Mouse (Mus musculus) adrenal gland, postnatal 14 days (tissue): ENCODE results near the gene Fuz. TPM values are rescaled to one million over a fixed set of nuclear protein-coding genes. Genes with fewer than 3 reads are reported as not detected.
"Not testable (repeated sequence)": the region's sequence is repeated elsewhere in the genome, so short reads cannot be mapped to it uniquely, and the experiment has no call there.

Experiments used
- DNase-seq: peaks from one replicate; pipeline ENCODE4 v3.0.0; 2021; ENCODE audit warnings: mixed read lengths
- total RNA-seq: library from RNA; stranded (reverse); gene quantifications from 2 replicates; pipeline ENCODE4 v1.2.3, GENCODE M21; 2021

Gene Fuz
- total RNA-seq, 1 experiment from 2014 or later = 24.8 TPM

GRCm38 (mm10) chr7:44860576-44861428, 35.1 kb upstream of the Fuz start:
- DNase-seq = peak; percentile 89

GRCm38 (mm10) chr7:44861429-44861816, 34.5 kb upstream of the Fuz start:
- no peak for DNase-seq

GRCm38 (mm10) chr7:44862434-44862833, 33.4 kb upstream of the Fuz start:
- no peak for DNase-seq

- peak; percentile 55 for DNase-seq
These were observed 32.7 kb upstream of the Fuz start for GRCm38 (mm10) chr7:44863210-44863609.

- no peak for DNase-seq
These were observed 31.8 kb upstream of the Fuz start for GRCm38 (mm10) chr7:44863982-44864494.

GRCm38 (mm10) chr7:44864595-44865542, 31.0 kb upstream of the Fuz start:
- no peak for DNase-seq

- peak; percentile 91 for DNase-seq
These were observed 29.4 kb upstream of the Fuz start for GRCm38 (mm10) chr7:44866276-44867009.

GRCm38 (mm10) chr7:44867010-44867702, 28.7 kb upstream of the Fuz start:
- no peak for DNase-seq

GRCm38 (mm10) chr7:44867802-44868201, 28.1 kb upstream of the Fuz start:
- DNase-seq = no peak

GRCm38 (mm10) chr7:44868465-44868864, 27.4 kb upstream of the Fuz start:
- no peak for DNase-seq

- peak; percentile 83 for DNase-seq
These were observed 26.8 kb upstream of the Fuz start for GRCm38 (mm10) chr7:44868919-44869696.

GRCm38 (mm10) chr7:44869697-44870528, 26.0 kb upstream of the Fuz start, which contains the start of gene Ptov1:
Gene Ptov1, minus strand, starts transcription at chr7:44869788.
- peak; percentile 96 for DNase-seq

GRCm38 (mm10) chr7:44870614-44871013, 25.3 kb upstream of the Fuz start:
- no peak for DNase-seq

- no peak for DNase-seq
These were observed 24.7 kb upstream of the Fuz start for GRCm38 (mm10) chr7:44871181-44871580.

- DNase-seq = not testable (repeated sequence)
These were observed 24.1 kb upstream of the Fuz start for GRCm38 (mm10) chr7:44871774-44872173.

- DNase-seq = no peak
These were observed 18.0 kb upstream of the Fuz start for GRCm38 (mm10) chr7:44877833-44878232.

- DNase-seq = peak; percentile 73
These were observed 12.8 kb upstream of the Fuz start for GRCm38 (mm10) chr7:44883036-44883435.

- DNase-seq = no peak
These were observed 11.2 kb upstream of the Fuz start for GRCm38 (mm10) chr7:44884637-44885036.

GRCm38 (mm10) chr7:44886964-44887363, 8.9 kb upstream of the Fuz start:
- no peak for DNase-seq
